Mouse (Mus musculus): ENCODE data around the gene Mknk1. TPM values are rescaled to one million over a fixed set of nuclear protein-coding genes. Genes with fewer than 3 reads are reported as not detected.

The Mknk1 gene
- polyA plus RNA-seq, 1 experiment from 2014 or later = 26.3 TPM

- ATAC-seq (no peak), DNase-seq (ENCODE audit: low read depth, low spot score) (no peak)
- ChIA-PET POLR2A (no interaction called here), CTCF (no interaction called here)
- TF ChIP-seq CTCF (IDR thresholded peaks at IDR 0.05) = no peak
- H3K27me3 ChIP-seq = peaks cover 8% of the 10 kb centered on the region
- in situ Hi-C loops (cut with MboI; ENCODE audit: low pct_unique_long_range_greater_than_20kb) = no loop called here
Observed at GRCm38 (mm10) chr4:115922688-115923087, 83.7 kb downstream of the Mknk1 start.

- no peak for TF ChIP-seq CTCF (IDR thresholded peaks at IDR 0.05)
- no peak for DNase-seq (ENCODE audit: low read depth, low spot score)
- CTCF ChIA-PET = interaction anchor here (1.7 kb wide), 1 partner anchor 21 kb away, joined by 3 read pairs; no protein-coding TSS in a partner anchor
- no peak for ATAC-seq
- in situ Hi-C loops (cut with MboI; ENCODE audit: low pct_unique_long_range_greater_than_20kb) = no loop called here
- peaks cover 11% of the 10 kb centered on the region for H3K27me3 ChIP-seq
- POLR2A ChIA-PET = no interaction called here
Observed at GRCm38 (mm10) chr4:115923262-115923880, 84.4 kb downstream of the Mknk1 start.

- TF ChIP-seq CTCF (IDR thresholded peaks at IDR 0.05) = no peak
- DNase-seq (ENCODE audit: low read depth, low spot score) (no peak), ATAC-seq (no peak)
- peaks cover 25% of the 10 kb centered on the region for H3K27me3 ChIP-seq
- POLR2A ChIA-PET = no interaction called here
- CTCF ChIA-PET = no interaction called here
- in situ Hi-C loops (cut with MboI; ENCODE audit: low pct_unique_long_range_greater_than_20kb) = loop anchor here (25.0 kb wide), 1 partner anchor 440 kb away; the partner anchor contains the start of gene Cyp4a14
Observed at GRCm38 (mm10) chr4:115927637-115928036, 88.6 kb downstream of the Mknk1 start.

Other genes with a start within 250 kb of the Mknk1 start
- not detected for gene Cyp4a32, start 238.2 kb upstream of the Mknk1 start, polyA plus RNA-seq (2021)
- 0.19 TPM for gene Cyp4b1, start 191.5 kb upstream of the Mknk1 start, polyA plus RNA-seq (2021)
- gene Efcab14, start 101.5 kb upstream of the Mknk1 start, polyA plus RNA-seq (2021) = 38.9 TPM
- 0.83 TPM for gene Tex38, start 58.2 kb upstream of the Mknk1 start, polyA plus RNA-seq (2021)
- gene Atpaf1, start 54.4 kb upstream of the Mknk1 start, polyA plus RNA-seq (2021) = 28.5 TPM
- 4.9 TPM for gene Mob3c, start 11.1 kb upstream of the Mknk1 start, polyA plus RNA-seq (2021)
- gene Kncn, start 45.2 kb downstream of the Mknk1 start, polyA plus RNA-seq (2021) = not detected
- not detected for gene 6430628N08Rik, start 51.5 kb downstream of the Mknk1 start, polyA plus RNA-seq (2021)
- gene Dmbx1, start 100.7 kb downstream of the Mknk1 start, polyA plus RNA-seq (2021) = not detected
- 3.4 TPM for gene Faah, start 178.7 kb downstream of the Mknk1 start, polyA plus RNA-seq (2021)
- 7.2 TPM for gene Nsun4, start 214.7 kb downstream of the Mknk1 start, polyA plus RNA-seq (2021)
- 441 TPM for gene Uqcrh, start 235.9 kb downstream of the Mknk1 start, polyA plus RNA-seq (2021)
- 58.3 TPM for gene Lrrc41, start 236.1 kb downstream of the Mknk1 start, polyA plus RNA-seq (2021)

Data from Patski (cell line).